Mouse (Mus musculus) heart, embryonic 12.5 days (tissue): ENCODE measurements around the gene Irx5. TPM values are rescaled to one million over a fixed set of nuclear protein-coding genes. Genes with fewer than 3 reads are reported as not detected.

ENCODE experiments used
- ATAC-seq: fragments of 200-750 bp; cut with Nextera tagmentation; 2 replicates; pipeline ENCODE4 v1.8.0; 2017; ENCODE audit warnings: moderate TSS enrichment, moderate library complexity; ENCODE audit not compliant: insufficient number of reproducible peaks, low FRiP score
- H3K27ac ChIP-seq: fragments of 300-500 bp; sonication (generic); 2 replicates; pipeline ENCODE4 v1.5.1; 2016; ENCODE audit warnings: mild to moderate bottlenecking, moderate library complexity; ENCODE audit not compliant: poor library complexity, severe bottlenecking
- H3K27me3 ChIP-seq: fragments of 300-500 bp; sonication (generic); replicated peaks from 2 replicates; pipeline ENCODE4 v1.6.1; 2016; ENCODE audit warnings: mild to moderate bottlenecking, moderate library complexity
- H3K36me3 ChIP-seq: fragments of 300-500 bp; sonication (generic); 2 replicates; pipeline ENCODE4 v1.6.1; 2016; ENCODE audit warnings: mild to moderate bottlenecking, moderate library complexity
- H3K4me1 ChIP-seq: fragments of 300-500 bp; sonication (generic); replicated peaks from 2 replicates; pipeline ENCODE4 v1.6.1; 2016; ENCODE audit warnings: mild to moderate bottlenecking
- H3K4me2 ChIP-seq: fragments of 300-500 bp; sonication (generic); 2 replicates; pipeline ENCODE4 v1.6.1; 2016; ENCODE audit warnings: mild to moderate bottlenecking, moderate library complexity
- H3K4me3 ChIP-seq: fragments of 300-500 bp; sonication (generic); 2 replicates; pipeline ENCODE4 v1.5.1; 2016; ENCODE audit warnings: mild to moderate bottlenecking
- H3K9ac ChIP-seq: fragments of 300-500 bp; sonication (generic); 2 replicates; pipeline ENCODE4 v1.6.1; 2016; ENCODE audit warnings: mild to moderate bottlenecking, moderate library complexity
- H3K9me3 ChIP-seq: fragments of 300-500 bp; sonication (generic); replicated peaks from 2 replicates; pipeline ENCODE4 v1.6.1; 2016; ENCODE audit warnings: mild to moderate bottlenecking, moderate library complexity
- WGBS: fragments of 180-500 bp; shearing (Covaris S2); methylation state at CpG from one replicate; pipeline ENCODE4 v1.1.7; 2016; 5-methylcytosine and 5-hydroxymethylcytosine counted together
- polyA plus RNA-seq: library from polyadenylated mRNA; unstranded; fragments of >200 nt; fragmentation: Nextera tagmentation; extraction: Ambion mirVana; gene quantifications from 2 replicates; pipeline ENCODE4 v1.2.1, GENCODE M21; 2016

Irx5 gene
- polyA plus RNA-seq: 14.3 and 16.4 TPM in 2 replicates

DNA sequence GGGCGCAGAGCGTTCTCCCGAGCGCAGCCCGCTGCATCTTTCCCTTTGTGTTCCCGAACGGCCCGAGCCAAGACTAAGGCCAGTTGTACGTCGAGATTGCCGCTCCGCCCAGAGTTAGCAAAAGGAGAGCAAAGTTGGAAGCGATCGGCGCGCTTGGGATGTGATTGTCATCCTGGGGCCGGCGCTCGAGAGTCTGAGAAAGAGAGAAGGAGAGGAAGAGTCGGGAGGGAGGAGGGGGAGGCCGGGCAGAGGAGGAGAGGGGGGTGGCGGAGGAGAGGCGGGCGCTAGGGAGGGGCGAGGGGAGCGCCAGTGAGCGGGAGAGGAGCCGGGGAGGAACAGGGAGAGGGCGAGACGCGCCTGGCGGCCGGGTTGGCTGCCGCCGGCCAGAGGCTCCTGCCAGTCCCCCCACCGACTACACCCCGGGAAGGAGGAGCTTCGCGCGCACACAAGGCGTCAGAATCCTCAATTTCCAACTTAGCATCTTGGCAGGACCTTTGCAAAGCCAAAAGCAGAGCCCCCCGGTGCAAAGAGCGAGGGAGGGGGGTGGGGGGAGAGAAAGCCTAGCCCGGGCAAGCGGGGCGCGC, at the start of gene Irx5:
TSS of gene Irx5 (plus strand) at position 228 of the 584 bp plus-strand sequence.
- no peaks in the 10 kb centered on the region for H3K36me3 ChIP-seq
- WGBS: under 1% methylated on average over 38 of the region's 47 CpGs
- ATAC-seq: peak; percentile 65
- peaks cover 22% of the 10 kb centered on the region for H3K4me1 ChIP-seq
- peak within 1 kb of the TSS; percentile 65 for H3K4me3 ChIP-seq
- peaks cover 20% of the 10 kb centered on the region for H3K27me3 ChIP-seq
- peak within 1 kb of the TSS; percentile 95 for H3K27ac ChIP-seq
- no peaks in the 10 kb centered on the region for H3K9me3 ChIP-seq
- peak within 1 kb of the TSS; percentile 85 for H3K4me2 ChIP-seq
- peak within 1 kb of the TSS; percentile 89 for H3K9ac ChIP-seq

DNA sequence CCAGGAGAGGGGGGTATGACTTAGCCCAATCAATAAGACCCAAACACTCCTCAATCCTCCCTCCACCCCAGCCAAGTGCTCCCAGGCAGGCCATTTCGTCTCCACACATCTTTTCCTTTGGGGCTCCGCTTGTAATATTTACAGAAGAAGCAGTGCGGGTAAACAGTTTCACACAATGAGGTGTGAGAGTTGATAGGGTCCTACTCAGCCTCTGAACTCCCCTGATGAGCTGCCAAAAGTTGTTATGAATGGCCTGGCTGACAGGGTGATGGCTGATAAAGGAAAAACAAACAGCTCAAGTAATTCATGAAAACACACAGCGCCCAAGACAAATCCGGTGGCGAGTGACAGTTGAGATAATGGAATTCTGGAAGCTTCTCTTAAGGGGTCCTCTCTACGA, 45.2 kb upstream of the Irx5 start:
- H3K36me3 ChIP-seq: no peaks in the 10 kb centered on the region
- 4% methylated on average over 7 of the region's 7 CpGs for WGBS
- H3K27me3 ChIP-seq: peaks cover 59% of the 10 kb centered on the region
- H3K4me2 ChIP-seq: peak overlapping the region; percentile 30; the same call in 1 of the 2 replicates
- H3K9me3 ChIP-seq: no peaks in the 10 kb centered on the region
- peaks cover 12% of the 10 kb centered on the region for H3K4me1 ChIP-seq
- 0 out of 2 replicates have a peak, but pooled peaks have one; percentile 9 for ATAC-seq
- no peak overlapping the region for H3K4me3 ChIP-seq
- no peak overlapping the region for H3K27ac ChIP-seq
- no peak overlapping the region for H3K9ac ChIP-seq

DNA sequence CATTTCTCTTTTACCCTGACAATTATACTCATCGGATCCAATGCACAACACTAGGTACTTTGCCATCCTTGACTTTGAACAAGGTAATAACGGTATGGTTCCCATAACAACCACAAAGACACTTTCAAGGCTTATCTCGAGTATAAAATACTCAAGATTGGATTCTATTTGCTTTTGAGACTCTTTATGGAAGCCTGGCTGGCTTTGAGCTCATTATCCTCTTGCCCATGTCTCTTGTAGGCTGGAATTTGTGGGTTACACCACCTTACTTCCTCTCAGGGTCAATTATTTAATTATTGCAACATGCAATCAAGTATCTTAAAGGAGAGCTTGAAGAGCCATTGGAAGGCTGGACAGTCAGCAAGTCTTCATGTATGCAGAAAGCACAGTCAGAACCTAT, 43.7 kb upstream of the Irx5 start:
- no peak overlapping the region for H3K4me2 ChIP-seq
- no peaks in the 10 kb centered on the region for H3K9me3 ChIP-seq
- WGBS: 80% methylated on average over 3 of the region's 3 CpGs
- no peaks in the 10 kb centered on the region for H3K36me3 ChIP-seq
- no peak for ATAC-seq
- H3K27ac ChIP-seq: no peak overlapping the region
- H3K27me3 ChIP-seq: peaks cover 59% of the 10 kb centered on the region
- H3K4me1 ChIP-seq: peaks cover 12% of the 10 kb centered on the region
- H3K4me3 ChIP-seq: no peak overlapping the region
- H3K9ac ChIP-seq: no peak overlapping the region

DNA sequence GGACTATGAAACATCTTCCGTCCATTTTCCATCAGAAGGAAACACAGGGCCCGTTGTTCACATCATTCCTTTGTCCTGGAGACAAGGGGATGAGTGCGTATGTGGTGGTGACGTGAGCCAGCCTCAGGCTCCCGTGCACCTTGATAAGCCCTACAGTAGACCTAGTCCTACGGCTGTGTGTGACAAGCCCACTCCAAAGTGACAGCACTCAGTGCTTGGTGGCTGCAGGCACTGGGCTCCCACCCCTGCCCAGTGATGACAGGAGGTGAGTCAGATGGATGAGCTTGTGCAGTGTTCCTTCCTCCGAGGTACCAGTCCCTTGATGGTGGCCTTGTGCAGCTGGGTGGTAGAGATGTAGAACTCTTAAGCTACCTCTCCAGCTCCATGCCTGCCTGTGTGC, 33.7 kb upstream of the Irx5 start:
- Histone ChIP-seq H3K4me2 (no peak overlapping the region), H3K9ac (no peak overlapping the region), H3K4me1 (peaks cover 13% of the 10 kb centered on the region), H3K27ac (peak overlapping the region; percentile 45; the same call in 1 of the 2 replicates), H3K27me3 (peaks cover 40% of the 10 kb centered on the region), H3K36me3 (peaks cover 18% of the 10 kb centered on the region), H3K9me3 (no peaks in the 10 kb centered on the region; the same call in 1 of the 2 replicates), H3K4me3 (no peak overlapping the region)
- 26% methylated on average over 7 of the region's 7 CpGs for WGBS
- peak; percentile 90 for ATAC-seq

DNA sequence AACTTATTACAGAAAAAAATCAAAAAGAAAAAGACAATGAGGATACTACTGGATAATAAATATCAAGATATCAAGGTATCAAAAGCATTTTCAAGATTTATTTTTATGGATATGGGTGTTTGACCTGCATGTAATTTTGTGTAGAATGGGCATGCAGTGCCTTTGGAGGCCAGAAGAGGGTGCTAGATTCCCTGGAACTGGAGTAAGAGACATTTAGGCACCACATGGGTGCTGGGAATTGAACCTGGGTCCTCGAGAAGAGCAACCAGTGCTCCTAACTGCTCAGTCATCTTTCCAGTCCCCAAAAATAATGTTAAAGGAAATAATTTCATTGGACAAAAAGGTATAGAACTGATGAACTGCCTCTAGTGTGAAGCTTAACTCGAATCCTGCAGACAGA, 30.2 kb upstream of the Irx5 start:
- WGBS: 86% methylated on average over 2 of the region's 2 CpGs
- Histone ChIP-seq H3K9ac (no peak overlapping the region), H3K27ac (no peak overlapping the region), H3K4me3 (no peak overlapping the region), H3K4me1 (peaks cover 13% of the 10 kb centered on the region), H3K4me2 (no peak overlapping the region), H3K9me3 (no peaks in the 10 kb centered on the region; the same call in 1 of the 2 replicates), H3K36me3 (peaks cover 18% of the 10 kb centered on the region), H3K27me3 (peaks cover 10% of the 10 kb centered on the region)
- no peak for ATAC-seq

DNA sequence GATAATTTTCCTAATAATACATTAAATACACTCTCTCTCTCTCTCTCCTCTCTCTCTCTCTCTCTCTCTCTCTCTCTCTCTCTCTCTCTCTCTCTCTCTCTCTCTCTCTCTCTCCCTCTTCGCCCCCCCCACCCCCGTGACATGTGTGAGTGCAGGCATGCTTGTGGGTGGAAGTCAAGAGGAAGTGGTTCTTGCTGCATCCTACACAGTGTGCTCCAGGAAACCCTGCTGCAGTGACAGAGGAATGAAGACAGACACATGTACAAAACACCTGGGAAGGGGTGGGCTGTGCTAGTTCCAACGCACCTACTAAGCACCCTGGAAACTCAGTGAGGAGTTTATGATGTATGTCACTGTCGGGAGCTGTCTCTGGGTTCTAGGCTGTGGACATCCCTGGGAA, 28.2 kb upstream of the Irx5 start:
- Histone ChIP-seq H3K4me1 (0 out of 2 replicates have a peak, but pooled peaks cover 5% of the 10 kb centered on the region), H3K27me3 (0 out of 2 replicates have a peak, but pooled peaks cover 7% of the 10 kb centered on the region), H3K9me3 (no peaks in the 10 kb centered on the region; the same call in 1 of the 2 replicates), H3K4me3 (no peak overlapping the region), H3K27ac (no peak overlapping the region), H3K36me3 (peaks cover 18% of the 10 kb centered on the region), H3K4me2 (no peak overlapping the region), H3K9ac (no peak overlapping the region)
- WGBS: 77% methylated on average over 4 of the region's 4 CpGs
- ATAC-seq: no peak

DNA sequence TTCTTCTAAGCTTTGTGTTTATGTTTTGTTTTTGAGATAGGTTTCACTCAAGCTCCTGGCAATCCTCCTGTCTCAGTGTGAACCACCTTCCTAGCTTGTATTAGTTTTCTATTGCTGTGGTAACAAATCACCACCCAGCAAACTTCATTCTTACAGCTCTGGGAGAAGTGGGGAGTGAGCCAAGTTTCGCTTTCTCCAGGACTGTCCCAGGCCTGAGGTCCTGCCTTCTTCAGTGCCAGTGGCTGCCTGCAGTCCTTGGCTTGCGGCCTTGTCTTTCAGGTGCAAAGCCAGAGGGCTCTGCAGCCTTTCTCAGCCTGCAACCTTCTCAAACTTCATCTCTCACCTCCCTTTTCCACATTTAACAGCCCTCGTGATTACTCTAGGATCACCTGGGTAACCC, 25.6 kb upstream of the Irx5 start:
- 78% methylated on average over 3 of the region's 3 CpGs for WGBS
- no peak overlapping the region for H3K4me3 ChIP-seq

DNA sequence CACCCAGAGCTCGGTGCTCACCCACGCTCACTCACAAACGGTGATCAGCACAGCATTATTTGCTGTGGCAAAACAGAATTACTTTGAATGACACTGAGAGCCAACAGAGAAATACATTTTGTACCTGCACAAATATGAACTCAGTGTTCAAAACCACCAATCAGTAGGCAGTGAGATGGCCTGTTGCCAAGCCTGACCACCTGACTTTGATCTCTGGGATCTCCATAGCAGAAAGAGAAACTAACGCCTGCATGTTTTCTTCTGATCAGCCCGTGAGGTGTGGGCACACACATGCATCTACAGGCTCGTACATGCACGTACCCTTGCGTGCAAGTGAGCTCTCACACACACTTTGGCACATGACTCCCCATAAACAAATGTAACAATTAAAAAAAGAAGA, 24.0 kb upstream of the Irx5 start:
- H3K4me2 ChIP-seq: no peak overlapping the region
- WGBS: 91% methylated on average over 8 of the region's 8 CpGs
- no peak for ATAC-seq

More for the DNA sequence above, 25.6 kb upstream of the Irx5 start:
- Histone ChIP-seq H3K36me3 (peaks cover 6% of the 10 kb centered on the region; the same call in 1 of the 2 replicates), H3K27ac (no peak overlapping the region), H3K9me3 (no peaks in the 10 kb centered on the region; the same call in 1 of the 2 replicates), H3K4me1 (peaks cover 10% of the 10 kb centered on the region), H3K9ac (no peak overlapping the region), H3K4me2 (no peak overlapping the region), H3K27me3 (0 out of 2 replicates have a peak, but pooled peaks cover 3% of the 10 kb centered on the region)
- ATAC-seq: no peak

DNA sequence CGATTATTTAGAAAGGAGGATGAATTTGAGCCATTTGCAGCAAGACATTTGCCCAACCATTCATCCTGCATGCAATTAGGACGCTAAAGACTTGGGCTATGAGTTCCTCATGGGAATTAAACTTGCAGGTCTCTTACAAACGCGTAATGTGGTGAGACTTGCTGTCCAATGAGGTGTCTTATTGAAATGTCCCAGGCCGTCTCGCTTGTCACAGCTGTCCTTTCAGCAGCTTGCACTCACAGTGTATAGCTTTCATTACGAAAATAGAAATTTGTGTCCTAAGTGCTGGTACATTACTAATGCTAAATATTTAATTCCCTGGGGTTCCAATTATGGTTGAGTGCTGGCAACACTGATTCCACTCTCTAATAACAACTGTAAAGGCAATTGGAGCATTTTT, 22.3 kb upstream of the Irx5 start:
- H3K27me3 ChIP-seq: no peaks in the 10 kb centered on the region
- no peaks in the 10 kb centered on the region for H3K9me3 ChIP-seq
- H3K27ac ChIP-seq: no peak overlapping the region
- no peak overlapping the region for H3K4me3 ChIP-seq
- no peak overlapping the region for H3K4me2 ChIP-seq
- ATAC-seq: no peak
- peaks cover 15% of the 10 kb centered on the region for H3K36me3 ChIP-seq
- 58% methylated on average over 7 of the region's 7 CpGs for whole genome bisulfite sequencing
- peaks cover 10% of the 10 kb centered on the region for H3K4me1 ChIP-seq
- H3K9ac ChIP-seq: no peak overlapping the region

More for the DNA sequence above, 24.0 kb upstream of the Irx5 start:
- 0 out of 2 replicates have a peak, but pooled peaks cover 3% of the 10 kb centered on the region for H3K27me3 ChIP-seq
- no peak overlapping the region for H3K27ac ChIP-seq
- H3K36me3 ChIP-seq: peaks cover 8% of the 10 kb centered on the region; the same call in 1 of the 2 replicates
- peaks cover 10% of the 10 kb centered on the region for H3K4me1 ChIP-seq
- H3K9me3 ChIP-seq: no peaks in the 10 kb centered on the region
- no peak overlapping the region for H3K4me3 ChIP-seq
- no peak overlapping the region for H3K9ac ChIP-seq

DNA sequence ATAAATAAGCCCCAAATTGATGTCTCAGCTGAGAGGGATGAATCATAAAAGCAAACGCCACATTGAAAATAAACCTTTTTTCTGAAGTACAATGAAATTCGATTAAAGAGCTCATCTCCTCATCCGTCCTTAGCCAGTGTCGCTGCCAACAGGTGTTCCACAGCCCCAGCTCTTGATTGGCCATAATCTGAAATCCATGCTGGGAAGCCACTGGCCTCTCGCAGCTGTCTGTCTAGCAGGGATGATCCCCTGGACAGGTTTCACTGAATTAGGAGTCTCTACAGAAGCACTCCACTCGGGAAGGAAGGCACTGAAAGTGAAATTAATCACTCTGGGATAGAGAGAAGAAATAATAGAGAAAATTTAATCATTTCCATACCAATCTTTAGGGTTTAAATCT, 21.4 kb upstream of the Irx5 start:
- peaks cover 10% of the 10 kb centered on the region for H3K4me1 ChIP-seq
- no peak overlapping the region for H3K4me3 ChIP-seq
- no peaks in the 10 kb centered on the region for H3K9me3 ChIP-seq
- WGBS: 80% methylated on average over 6 of the region's 6 CpGs
- no peaks in the 10 kb centered on the region; the same call in 1 of the 2 replicates for H3K27me3 ChIP-seq
- ATAC-seq: no peak
- H3K9ac ChIP-seq: no peak overlapping the region
- H3K4me2 ChIP-seq: no peak overlapping the region
- H3K27ac ChIP-seq: 0 out of 2 replicates have a peak overlapping the region, but pooled peaks have one; percentile 10
- peaks cover 22% of the 10 kb centered on the region for H3K36me3 ChIP-seq

DNA sequence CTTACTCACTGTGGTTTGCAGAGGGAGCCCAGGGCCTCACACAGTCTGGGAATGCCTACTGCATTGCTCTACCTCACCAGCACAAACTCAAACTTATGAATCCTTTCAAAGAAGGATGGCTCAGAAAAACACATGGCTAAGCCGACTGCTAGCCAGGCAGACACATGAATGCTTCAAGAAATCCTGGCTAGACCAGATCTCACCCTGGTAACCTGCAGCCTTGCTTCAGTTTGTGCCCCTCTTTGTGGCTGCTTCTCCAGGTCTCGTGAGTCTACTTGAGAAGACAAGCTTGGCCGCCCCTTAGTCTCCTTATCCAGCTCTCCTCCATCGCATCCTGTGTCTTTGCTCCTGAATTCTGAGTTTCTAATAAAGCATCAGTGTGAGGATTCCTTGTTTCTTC, 13.9 kb upstream of the Irx5 start:
- no peaks in the 10 kb centered on the region; the same call in 1 of the 2 replicates for H3K27me3 ChIP-seq
- ATAC-seq: no peak
- H3K27ac ChIP-seq: no peak overlapping the region
- peaks cover 32% of the 10 kb centered on the region for H3K36me3 ChIP-seq
- no peaks in the 10 kb centered on the region for H3K9me3 ChIP-seq
- H3K4me1 ChIP-seq: peaks cover 14% of the 10 kb centered on the region
- 79% methylated on average over 4 of the region's 4 CpGs for WGBS
- no peak overlapping the region for H3K9ac ChIP-seq
- no peak overlapping the region for H3K4me2 ChIP-seq
- no peak overlapping the region for H3K4me3 ChIP-seq
